Mouse (Mus musculus) megakaryocyte-erythroid progenitor cell, adult 5-6 weeks (primary cell): ENCODE results near the gene Gm28539. TPM values are rescaled to one million over a fixed set of nuclear protein-coding genes. Genes with fewer than 3 reads are reported as not detected.
"Not testable (repeated sequence)": the region's sequence is repeated elsewhere in the genome, so short reads cannot be mapped to it uniquely, and the experiment has no call there.

ENCODE experiments used
- ATAC-seq: replicated peaks from 2 replicates; pipeline ENCODE4 v1.8.0; 2016; ENCODE audit warnings: mild to moderate bottlenecking, inconsistent platforms; ENCODE audit not compliant: severe bottlenecking, poor library complexity, low FRiP score, low TSS enrichment
- total RNA-seq, 2 experiments: library from RNA; stranded (forward) in 1 of 2; stranded (reverse) in 1 of 2; fragments of 200-1000, 215-1000 nt in 1 of 2; fragments of >200 nt in 1 of 2; fragmentation: Nextera tagmentation in 1 of 2; gene quantifications; 2 replicates each; pipeline ENCODE4 v1.2.3; 2014 to 2017

Gene Gm28539
- total RNA-seq, 2 experiments from 2014 or later: not detected

DNA sequence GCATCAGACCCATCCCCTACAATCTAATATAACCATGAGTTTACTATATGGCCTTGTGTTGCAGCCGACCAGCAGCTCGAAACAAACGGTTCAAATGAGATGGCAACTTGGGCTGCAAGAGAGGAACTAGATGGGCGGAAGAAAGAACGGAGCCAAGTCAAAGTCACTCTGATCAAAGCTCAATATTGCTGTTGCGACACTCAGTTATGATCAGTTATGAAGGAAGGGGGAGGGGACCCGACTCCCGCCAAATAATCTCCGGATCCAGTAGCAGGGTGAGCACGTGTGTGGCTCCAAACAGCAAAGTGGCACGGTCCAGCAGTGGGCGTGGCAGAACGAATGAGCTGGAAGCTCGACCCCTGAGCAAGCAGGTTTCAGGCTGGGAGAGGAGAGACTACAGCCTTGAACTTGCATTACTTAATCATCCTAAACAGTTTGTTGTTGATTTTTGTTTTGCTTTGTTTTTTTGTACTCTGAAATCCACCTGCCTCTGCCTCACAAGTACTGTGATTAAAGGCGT lies 10.0 kb downstream of the Gm28539 start:
- no peak for ATAC-seq

DNA sequence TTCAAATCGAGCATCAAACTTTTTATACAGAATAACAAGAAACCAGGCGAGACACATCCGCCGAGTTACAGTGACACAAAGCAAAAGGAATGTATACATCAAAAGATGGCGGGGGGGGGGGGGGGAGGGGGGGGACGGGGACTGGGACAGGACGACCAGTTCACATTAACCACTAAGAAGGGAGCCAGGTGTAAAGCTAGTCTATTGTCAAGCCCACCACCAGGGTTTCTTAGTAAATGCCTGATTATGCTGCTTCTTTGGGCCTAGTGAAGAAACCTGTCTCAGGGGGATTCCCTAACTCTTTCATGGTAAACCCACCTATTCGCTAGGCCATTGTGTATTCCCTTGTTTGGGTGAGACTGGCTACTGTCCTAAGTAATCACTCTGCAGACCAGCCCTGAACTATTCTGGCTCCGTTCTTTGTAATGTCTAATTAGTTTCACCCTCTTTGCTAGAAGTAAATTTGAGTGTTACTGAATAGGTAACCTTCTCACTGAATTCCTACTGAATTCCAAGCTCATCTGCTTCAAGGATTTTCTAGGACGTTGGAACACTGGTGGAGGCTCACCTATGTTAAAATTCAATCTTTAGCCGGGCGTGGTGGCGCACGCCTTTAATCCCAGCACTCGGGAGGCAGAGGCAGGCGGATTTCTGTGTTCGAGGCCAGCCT lies 13.3 kb downstream of the Gm28539 start:
- ATAC-seq: not testable (repeated sequence)

DNA sequence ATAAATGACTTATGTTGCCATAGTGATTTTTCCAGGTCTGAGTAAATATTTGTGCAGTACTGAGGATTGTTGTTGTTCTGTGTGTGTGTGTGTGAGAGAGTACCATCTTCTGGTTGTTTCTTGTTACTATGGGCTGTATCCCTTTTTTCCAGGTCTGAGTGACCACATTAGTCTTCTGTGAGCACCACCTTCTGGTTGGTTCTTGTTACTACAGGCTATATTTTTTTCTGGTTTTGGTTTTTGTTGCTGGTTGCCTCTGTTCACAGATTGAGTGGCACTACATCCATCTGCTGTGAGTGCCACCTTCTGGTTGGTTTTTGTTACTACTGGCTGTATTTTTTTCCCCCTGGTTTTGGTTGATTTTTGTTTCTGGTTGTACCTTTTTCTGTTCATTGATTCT lies 22.2 kb downstream of the Gm28539 start:
- ATAC-seq: peak; percentile 63

DNA sequence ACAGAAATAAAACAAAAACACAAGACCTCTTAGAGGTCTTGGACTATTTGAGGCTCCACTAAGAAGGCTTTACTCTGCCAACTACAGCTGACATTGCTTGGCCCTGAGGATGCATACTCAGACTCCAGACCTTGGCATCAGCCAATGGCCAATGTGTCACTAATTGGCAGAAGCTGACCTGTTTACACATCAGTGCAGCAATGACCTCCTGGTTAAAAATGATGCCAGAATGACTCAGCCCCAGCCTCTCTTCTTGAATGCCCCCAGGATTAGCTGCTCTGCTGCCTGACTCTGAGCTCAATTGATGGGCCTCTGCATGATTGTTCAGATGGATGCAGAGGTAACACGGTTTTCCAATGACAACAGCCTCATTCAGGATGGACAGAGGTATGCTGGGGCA lies 23.8 kb downstream of the Gm28539 start:
- no peak for ATAC-seq

DNA sequence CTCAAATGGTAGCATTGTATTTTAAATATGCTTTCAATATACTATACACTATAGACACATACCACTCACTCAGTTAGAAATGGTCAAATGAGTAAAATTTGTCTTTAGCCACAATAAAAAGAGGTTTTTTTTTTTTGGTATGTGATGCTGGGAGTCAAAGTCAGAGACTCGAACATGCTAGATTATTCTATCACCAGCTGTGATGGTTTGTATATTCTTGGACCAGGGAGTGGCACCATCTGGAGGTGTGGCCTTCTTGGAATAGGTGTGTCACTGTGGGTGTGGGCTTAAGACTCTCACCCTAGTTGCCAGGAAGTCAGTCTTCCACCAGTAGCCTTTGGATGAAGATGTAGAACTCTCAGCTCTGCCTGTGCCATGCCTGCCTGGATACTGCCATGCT lies 34.1 kb downstream of the Gm28539 start:
- not testable (repeated sequence) for ATAC-seq

DNA sequence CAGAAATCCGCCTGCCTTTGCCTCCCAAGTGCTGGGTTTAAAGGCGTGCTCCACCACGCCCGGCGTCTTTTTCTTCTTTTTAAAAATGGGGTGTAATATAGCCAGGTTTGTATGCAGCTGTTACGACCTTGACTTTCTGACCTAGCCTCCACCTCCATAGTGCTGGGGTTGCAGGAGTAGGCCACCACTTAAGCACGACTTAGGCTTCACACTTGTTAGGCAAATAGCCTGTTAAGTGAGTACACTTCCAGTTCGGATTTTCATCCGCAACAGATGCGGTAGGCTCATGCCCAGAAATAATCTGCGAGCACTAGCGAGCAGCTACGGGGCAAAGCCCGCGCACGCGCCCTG lies 39.7 kb downstream of the Gm28539 start:
- ATAC-seq: no peak

DNA sequence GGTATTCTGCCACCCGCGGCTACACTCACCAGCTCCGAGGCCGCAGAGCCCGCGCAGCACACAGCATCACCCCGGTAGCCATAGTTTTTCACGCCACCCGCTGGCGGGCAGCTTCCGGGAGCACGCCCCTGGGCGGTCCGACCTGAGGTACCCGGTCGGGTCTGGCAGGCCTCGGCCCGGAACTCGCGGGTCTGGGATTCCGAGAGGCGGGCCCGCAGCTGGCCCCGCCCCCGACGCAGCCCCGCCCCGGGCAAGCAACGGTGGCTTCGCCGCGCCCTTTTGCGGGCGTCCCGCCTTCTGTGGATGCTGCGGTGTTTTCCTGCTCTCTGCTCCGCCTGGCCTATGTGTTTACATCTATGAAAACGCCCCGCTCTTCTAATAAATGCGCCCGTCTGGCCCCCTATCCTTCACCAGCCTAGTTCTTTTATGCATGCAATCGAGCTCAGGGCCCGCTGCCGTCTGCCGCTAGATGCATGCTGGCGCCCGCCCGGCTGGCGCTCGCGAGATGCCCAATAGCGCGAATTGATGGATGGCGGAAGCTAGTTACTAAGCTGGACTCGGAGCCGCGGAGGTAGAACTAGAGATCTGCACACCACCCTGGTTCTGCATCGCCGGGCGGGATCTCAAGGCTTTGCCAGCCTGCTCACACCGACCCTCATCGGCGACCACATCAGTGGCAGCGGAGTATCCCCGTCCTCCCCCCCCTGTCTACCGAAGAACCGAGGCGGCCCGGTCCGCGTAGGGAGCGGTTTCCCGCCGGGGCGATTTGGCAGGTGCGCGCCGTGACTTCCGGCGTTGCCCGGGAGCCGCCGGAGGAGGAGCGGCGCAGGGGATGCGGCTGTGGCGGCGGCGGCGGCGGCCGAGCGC lies 40.3 kb downstream of the Gm28539 start, which contains the start of the genes Mrpl40 and Hira:
Gene Mrpl40, minus strand, starts transcription at position 421 of the 867 bp plus-strand sequence.
Gene Hira, plus strand, starts transcription at position 596 of the 867 bp plus-strand sequence.
- ATAC-seq: peak; percentile 86

DNA sequence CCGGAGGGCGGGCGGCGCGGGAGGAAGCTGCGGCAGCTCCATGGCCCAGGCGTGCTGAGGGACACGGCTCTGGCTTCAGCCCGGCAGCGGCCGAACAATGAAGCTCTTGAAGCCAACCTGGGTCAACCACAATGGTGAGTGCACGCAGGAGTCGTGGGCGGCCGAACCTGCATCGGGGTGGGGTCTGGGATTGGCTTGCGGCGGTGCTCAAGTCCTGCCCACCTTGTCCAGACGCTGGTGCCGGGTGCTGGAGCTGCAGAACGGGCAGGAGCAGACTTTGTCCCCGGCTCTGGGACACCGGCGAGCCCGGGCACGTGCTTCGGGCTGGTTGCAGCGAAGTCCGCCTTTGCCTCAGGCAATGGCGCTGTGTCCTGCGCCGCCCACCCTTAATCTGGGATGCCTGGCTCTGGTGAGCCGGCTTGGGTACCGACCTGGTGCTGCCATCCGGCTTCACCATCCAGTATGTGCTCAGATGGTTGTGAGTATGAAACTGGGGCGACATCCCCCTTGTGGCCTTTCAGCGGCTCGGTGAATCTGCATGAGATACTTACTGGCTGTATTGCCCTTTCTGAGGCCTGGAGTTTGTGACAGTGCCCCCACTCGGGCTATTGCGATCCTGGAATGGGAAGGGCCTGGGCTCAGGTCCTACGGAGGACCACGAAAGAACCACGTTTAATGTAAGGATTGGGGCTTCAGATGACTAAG lies 41.2 kb downstream of the Gm28539 start:
- peak; percentile 79 for ATAC-seq

DNA sequence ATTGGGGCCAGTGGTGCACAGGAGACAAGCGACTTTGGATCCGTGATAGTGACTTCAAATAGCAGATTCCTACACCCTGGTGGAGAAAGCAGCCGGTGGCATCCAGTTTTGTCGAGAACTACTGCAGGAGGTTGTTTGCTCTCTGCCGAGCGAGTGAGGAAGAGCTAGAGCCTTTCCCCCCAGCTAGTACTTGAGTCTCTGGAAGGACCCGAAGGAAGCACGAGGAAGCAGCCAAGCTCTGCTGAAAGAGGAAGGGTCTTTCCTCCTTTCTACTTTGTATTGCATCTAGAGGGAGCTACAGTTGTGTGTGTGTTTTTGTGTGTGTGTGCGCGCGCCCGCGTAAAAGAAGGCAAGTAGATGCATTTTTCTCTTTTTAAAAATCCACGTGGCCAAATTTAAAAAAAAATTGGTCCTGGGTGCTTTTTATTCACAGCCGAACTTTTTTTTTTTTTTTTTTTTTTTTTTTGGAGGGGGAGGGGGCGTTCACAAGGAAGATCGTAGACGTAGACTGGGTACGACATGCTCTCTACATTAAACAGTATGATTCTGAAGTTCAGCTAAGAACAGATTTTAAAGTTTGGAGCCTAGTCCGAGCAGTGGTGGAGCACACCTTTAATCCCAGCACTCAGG lies 41.8 kb downstream of the Gm28539 start:
- ATAC-seq: peak; percentile 33; the same call in 1 of the 2 replicates

DNA sequence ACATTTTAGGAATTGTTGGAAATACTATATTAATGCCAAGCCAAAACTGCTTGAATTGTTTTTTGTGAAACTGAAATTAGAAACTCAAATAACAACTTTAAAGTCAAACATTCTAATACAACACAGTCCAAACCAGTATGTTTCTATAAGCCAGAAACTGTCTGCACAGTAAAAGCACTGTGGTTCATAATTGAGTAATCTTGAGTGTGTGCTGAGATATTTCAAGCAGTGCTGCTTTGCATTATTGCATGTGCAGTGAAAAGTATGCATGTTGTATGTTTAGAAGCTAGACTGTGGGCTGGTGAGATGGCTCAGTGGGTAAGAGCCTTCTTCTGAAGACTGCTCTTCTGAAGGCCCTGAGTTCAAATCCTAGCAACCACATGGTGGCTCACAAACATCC lies 47.7 kb downstream of the Gm28539 start:
- ATAC-seq: no peak

DNA sequence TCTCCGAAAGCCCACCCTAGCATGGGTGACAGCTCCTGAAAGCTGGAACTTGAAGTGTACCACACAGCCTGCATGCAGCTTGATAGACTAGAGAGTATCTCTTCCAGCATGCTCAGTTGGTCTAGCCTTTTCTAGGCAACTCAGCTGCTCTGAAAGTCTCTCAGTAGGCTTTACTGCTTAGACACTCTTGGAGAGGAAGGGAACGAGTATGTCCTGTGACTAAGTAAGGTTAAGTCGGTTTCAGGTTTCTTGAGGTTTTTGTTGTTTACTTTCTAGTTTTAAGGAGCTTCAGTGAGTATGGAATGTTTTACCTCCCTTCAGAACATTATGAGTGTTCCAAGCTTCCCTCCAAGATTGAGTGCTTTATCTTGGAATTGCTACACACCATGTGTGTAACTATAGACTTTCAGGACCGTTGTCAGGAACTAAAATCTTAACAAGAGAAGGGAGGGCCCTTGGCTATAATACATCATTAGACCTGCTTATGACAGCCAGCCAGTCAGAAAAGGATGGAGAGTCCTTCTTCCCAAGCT lies 57.5 kb downstream of the Gm28539 start:
- no peak for ATAC-seq

DNA sequence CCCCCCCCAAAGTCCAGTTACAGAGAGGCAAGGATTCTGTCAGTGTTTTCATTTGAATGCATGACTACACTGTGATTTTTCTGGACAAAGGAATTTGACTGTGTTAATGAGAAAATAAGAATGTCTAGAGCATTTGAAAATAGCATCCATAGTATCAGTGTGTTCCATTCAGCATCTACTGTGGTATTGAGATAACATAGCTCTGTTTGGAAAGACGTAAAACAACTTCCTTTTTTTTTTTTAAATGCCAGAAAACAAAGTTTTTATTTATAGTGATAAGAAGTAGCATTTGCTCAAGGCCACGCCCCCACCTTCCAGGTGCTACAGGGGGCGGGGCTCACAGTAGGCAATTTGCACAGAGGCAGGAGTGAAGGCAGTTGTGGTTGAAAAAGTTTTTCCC lies 58.9 kb downstream of the Gm28539 start:
- ATAC-seq: no peak; the same call in 1 of the 2 replicates

DNA sequence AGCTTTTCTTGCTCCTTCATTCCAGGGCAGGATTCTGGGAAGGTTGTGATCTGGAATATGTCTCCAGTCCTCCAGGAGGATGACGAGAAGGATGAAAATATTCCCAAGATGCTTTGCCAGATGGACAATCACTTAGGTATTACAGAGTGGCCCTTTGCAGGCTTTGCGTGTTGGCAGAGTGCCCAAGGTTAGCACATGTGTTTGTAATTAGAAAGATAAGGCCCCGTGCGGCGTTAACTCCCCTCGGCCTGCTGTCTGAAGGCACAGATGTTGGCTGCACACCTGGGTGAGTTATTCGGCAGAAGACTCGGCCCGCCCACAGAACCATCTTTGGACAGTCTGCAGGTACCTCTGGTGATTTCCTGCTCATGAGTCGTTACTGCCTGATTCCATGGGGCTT lies 60.0 kb downstream of the Gm28539 start:
- ATAC-seq: peak; percentile 82

DNA sequence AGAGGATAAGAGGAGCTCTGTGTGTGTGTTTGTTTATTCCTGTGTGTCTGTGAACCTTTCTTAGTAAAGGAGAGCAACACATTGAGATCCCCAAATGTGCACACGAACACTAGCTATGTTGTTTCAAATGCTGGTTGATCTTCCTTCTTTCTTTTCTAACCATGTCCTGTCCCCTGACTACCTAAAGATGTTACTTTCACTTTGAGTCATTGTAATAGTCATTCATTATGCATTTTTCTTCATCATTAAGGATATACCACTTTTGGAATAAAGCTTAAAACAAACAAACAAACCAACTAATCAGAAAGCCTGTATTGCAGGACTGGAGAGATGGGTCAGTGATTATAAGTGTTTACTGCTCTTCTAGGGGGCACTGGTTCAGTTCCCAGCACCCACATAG lies 69.3 kb downstream of the Gm28539 start:
- no peak for ATAC-seq

DNA sequence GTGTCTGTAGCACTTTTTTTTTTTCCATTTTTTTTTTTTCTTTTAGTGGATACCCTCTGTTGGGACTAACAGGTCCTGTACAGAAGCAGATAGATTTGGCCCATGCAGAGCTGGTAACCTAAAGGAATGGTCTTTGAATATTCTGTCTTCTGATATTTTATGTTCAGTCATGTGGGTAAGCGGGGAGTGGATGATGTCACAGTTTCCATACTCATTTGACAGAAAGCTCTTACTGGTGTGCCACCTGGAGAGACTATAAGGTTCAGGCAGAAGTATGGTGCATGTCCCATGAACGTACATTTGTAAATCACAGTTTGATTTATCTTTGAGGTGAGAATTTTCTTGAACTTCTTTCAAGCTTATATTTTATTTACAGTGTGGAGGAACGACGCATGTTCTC lies 79.7 kb downstream of the Gm28539 start:
- no peak for ATAC-seq

DNA sequence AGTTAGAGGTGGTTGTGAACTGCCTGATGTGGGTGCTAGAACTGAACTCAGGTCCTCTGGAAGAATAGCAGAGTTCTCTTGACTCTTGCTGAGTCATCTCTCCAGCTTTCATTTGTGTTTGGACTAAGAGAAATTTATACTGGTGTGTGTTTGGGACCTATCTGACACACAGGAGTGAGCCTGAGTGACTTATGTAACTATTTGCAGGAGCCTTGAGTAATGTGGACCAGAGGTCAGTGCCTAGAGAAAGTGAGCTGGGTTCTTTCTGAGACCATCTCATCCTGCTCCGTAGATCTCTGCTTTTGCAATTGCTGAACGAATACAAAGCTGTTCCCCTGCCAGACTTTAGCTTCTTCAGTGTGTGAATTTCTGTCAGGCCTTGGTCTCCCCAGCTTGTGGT lies 85.4 kb downstream of the Gm28539 start:
- no peak for ATAC-seq

DNA sequence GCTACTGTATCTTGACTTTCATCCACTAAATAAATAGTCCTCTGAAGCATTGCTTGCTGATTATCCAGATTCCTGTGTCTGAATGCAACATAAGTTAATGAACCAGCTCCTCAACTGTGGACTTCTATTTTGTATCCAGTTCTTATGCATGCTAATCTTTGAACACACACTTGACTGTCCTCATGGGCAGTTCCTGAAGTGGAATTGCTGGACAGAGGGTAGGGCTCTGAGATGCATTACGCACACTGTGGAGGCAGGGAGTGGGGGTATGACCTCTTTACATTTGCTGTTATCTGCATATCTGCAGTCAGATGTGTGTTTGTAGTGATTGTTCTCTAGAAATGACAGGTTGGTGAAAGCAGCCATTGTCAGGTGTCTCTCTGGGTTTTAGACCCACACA lies 91.6 kb downstream of the Gm28539 start:
- ATAC-seq: no peak

DNA sequence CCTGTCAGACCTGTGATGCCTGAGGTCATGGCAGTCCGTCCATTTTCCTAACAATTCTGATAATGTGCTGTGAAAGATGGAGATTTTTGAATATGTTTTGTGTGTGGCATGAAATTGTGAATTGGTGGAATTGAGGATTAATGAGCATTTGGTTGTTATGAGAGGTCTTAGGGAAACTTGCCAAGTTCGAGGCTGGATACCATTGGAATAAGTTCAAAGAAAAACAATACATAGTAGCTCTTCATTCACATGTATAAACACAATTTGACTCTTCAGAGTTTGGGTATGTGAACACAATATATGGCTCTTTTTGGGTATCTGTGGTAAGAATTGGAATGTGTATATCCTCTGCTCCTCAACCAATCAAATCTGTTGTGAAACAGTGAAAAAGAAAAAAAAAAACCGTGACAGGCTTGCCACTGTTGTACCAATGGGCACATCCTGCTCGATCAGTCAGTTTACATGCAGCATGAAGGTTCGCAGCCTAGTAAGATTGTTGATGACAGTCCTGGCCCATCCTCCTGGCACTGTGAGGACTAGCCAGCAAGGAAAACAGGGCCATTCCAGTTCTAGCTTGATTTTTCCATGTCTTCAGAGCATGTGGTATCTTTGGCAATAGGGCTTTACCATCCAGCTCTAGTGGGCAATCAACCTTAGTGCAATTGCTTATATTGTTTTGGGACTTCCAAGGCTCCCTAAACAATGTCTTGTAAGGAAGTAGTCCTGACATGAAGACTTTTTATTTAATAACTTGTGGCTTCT lies 102.1 kb downstream of the Gm28539 start:
- ATAC-seq: no peak

DNA sequence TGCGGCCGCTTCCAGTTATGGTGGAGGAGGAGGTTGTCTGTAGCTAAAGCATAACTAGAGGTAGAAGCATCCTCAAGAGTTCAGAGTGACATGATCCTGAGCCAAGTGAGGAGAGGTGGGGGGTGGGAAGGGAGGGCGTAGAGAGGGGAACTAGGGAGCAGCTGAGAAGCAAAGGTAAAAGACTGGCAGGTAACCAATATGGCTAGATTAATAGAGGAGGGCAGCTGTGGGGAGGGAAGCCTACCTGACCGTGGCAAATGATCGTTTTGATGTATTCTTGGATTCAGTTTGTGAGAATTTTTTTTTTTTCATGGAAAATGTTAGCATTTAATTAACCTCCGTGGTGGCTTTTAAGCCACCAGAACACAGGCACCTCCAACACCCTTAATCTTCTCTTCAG lies 107.5 kb downstream of the Gm28539 start:
- no peak for ATAC-seq
